Mouse (Mus musculus): Measurements from ENCODE around the gene Cyp3a44. TPM values are rescaled to one million over a fixed set of nuclear protein-coding genes. Genes with fewer than 3 reads are reported as not detected.
"Not testable (repeated sequence)": the region's sequence is repeated elsewhere in the genome, so short reads cannot be mapped to it uniquely, and the experiment has no call there.

Gene Cyp3a44
- not detected in 2 replicates for polyA plus RNA-seq (2016; fragmentation: Nextera tagmentation; extraction: Ambion mirVana)

- H3K27ac ChIP-seq; H3K4me3 ChIP-seq; H3K27me3 ChIP-seq (ENCODE audit: insufficient read depth, poor library complexity, severe bottlenecking); H3K36me3 ChIP-seq; DNase-seq (ENCODE audit: low spot score); H3K4me1 ChIP-seq (replicated peaks): not testable (repeated sequence)
- 77% methylated on average over 2 of the region's 2 CpGs for whole genome bisulfite sequencing
- peaks cover 61% of the 10 kb centered on the region for H3K9me3 ChIP-seq
Measured at GRCm38 (mm10) chr5:145805796-145806195, at the start of gene Cyp3a44. Gene Cyp3a44 (minus strand): TSS chr5:145805874.

GRCm38 (mm10) chr5:145800229-145800628, 5.4 kb downstream of the Cyp3a44 start:
- not testable (repeated sequence) for H3K27ac ChIP-seq; H3K27me3 ChIP-seq (ENCODE audit: insufficient read depth, poor library complexity, severe bottlenecking); H3K36me3 ChIP-seq; DNase-seq (ENCODE audit: low spot score); H3K4me1 ChIP-seq (replicated peaks); H3K4me3 ChIP-seq
- peaks cover 72% of the 10 kb centered on the region for H3K9me3 ChIP-seq

- not testable (repeated sequence) for DNase-seq (ENCODE audit: low spot score); H3K27me3 ChIP-seq (ENCODE audit: insufficient read depth, poor library complexity, severe bottlenecking); H3K27ac ChIP-seq; H3K36me3 ChIP-seq; H3K4me1 ChIP-seq (replicated peaks); H3K4me3 ChIP-seq
- H3K9me3 ChIP-seq, result peaks cover 58% of the 10 kb centered on the region
Measured at GRCm38 (mm10) chr5:145793232-145793631, 12.4 kb downstream of the Cyp3a44 start.

- not testable (repeated sequence) for H3K4me1 ChIP-seq (replicated peaks); H3K36me3 ChIP-seq; H3K27me3 ChIP-seq (ENCODE audit: insufficient read depth, poor library complexity, severe bottlenecking); H3K27ac ChIP-seq; H3K4me3 ChIP-seq; DNase-seq (ENCODE audit: low spot score)
- H3K9me3 ChIP-seq, result peaks cover 41% of the 10 kb centered on the region
- 77% methylated on average over 3 of the region's 3 CpGs for WGBS
Measured at GRCm38 (mm10) chr5:145737512-145737911, 68.2 kb downstream of the Cyp3a44 start.

Other genes with a start within 250 kb of the Cyp3a44 start
- not detected in 2 replicates for gene Cyp3a41b, start 221.1 kb downstream of the Cyp3a44 start, polyA plus RNA-seq (2016; fragmentation: Nextera tagmentation; extraction: Ambion mirVana)
- gene Cyp3a41a, start 85.7 kb downstream of the Cyp3a44 start, polyA plus RNA-seq (2016; fragmentation: Nextera tagmentation; extraction: Ambion mirVana), result not detected in 2 replicates
- gene Cyp3a11, start 74.1 kb upstream of the Cyp3a44 start, polyA plus RNA-seq (2016; fragmentation: Nextera tagmentation; extraction: Ambion mirVana), result not detected in 2 replicates
- not detected in 2 replicates for gene Cyp3a25, start 203.7 kb upstream of the Cyp3a44 start, polyA plus RNA-seq (2016; fragmentation: Nextera tagmentation; extraction: Ambion mirVana)

Measured in hindbrain, embryonic 10.5 days (tissue).